Mouse (Mus musculus) ES-CJ7 (cell line): Measurements from ENCODE around the gene Olfr177.

Experiments
- DNase-seq: peaks from one replicate; pipeline ENCODE4 v3.0.0; 2011; ENCODE audit warnings: low read depth, low spot score

Olfr177 gene

DNA sequence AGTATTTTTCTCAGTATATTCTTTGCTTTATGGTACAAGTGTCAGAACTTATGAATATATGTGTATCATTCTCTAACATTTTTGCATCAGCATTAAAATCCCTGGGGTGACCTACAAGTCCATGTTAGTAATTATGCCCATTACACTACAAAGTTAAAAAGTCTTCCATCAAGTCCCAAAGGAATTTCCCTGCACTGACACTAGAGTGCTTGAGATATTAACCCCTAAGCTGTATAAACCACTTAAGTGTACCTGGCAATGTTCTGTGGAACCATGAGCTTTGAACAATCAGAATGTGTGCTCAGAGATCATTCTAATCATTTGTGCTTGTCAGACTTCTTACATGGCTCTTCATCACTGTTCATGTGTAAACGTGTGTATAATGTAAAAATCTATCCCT, at the start of gene Olfr177:
TSS of gene Olfr177 (minus strand) at position 101 of the 400 bp plus-strand sequence.
- DNase-seq: no peak

GRCm38 (mm10) chr16:58891963-58892362, 17.4 kb upstream of the Olfr177 start, which contains the start of gene Olfr178:
Gene Olfr178, minus strand, starts transcription at chr16:58892063.
- DNase-seq: no peak

DNA sequence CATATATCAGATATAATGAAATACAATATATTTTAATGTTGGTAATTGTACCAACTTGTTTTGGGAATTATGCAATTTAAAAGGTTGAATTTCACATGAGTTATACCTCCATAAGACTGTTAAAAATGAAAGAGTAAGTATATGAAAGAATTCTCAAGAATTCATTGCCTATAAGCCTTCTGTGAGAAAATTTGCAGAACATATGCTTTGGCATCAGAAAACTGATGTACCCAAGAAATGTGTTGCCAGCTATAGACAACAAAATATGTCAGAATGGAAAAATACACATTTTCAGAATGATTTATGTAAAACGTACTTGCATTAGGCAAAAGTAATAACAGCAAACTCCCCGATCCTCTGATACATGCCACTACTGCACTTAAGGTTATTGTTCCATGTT, 9.8 kb upstream of the Olfr177 start:
- DNase-seq: no peak

DNA sequence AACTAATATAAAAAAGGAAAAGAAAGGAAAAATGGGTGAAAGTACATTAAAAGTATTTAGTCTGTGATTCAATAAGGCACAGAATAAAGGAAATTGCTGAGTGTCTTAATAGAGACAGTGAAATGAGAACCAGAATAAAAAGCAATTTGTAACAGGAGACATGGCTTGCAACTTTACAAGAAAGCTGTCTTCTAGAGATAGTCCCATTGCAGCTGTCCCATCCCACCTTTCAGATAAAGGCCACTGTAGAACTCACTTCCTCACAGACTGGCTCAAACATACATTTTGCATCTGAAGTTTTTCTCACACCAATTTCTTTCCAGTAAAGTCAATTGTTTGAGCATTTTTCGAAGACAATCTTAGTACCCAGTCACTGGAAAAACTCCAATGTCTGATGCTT, 13.1 kb downstream of the Olfr177 start:
- DNase-seq: no peak

GRCm38 (mm10) chr16:58860032-58860737, 14.4 kb downstream of the Olfr177 start:
- DNase-seq: no peak

GRCm38 (mm10) chr16:58826732-58827319, 47.7 kb downstream of the Olfr177 start, which contains the start of gene Olfr175-ps1:
Gene Olfr175-ps1, minus strand, starts transcription at chr16:58826782.
- DNase-seq: no peak
